Mouse (Mus musculus) kidney, embryonic 16.5 days (tissue): ENCODE measurements at regions not wholly inside any gene's neighbourhood (a gene's known extent, or its start where the extent isn't known, plus 50 kb on each side); places are given as distances from the start of the nearest gene placed in this dataset.
A peak's percentile ranks its signal among the peaks of the same experiment; 100 is the strongest.

Experiments
- ATAC-seq: fragments of 200-750 bp; cut with Nextera tagmentation; 2 replicates; pipeline ENCODE4 v1.8.0; 2017; ENCODE audit warnings: moderate TSS enrichment; ENCODE audit not compliant: low FRiP score, low TSS enrichment
- H3K27ac ChIP-seq: fragments of 300-500 bp; sonication (generic); 2 replicates; pipeline ENCODE4 v1.5.1; 2014; ENCODE audit warnings: low read length
- H3K27me3 ChIP-seq: fragments of 300-500 bp; sonication (generic); 2 replicates; pipeline ENCODE4 v1.6.1; 2014; ENCODE audit warnings: low read length, control low read depth, mixed read lengths; ENCODE audit not compliant: insufficient read depth
- H3K36me3 ChIP-seq: fragments of 300-500 bp; sonication (generic); 2 replicates; pipeline ENCODE4 v1.6.1; 2014; ENCODE audit warnings: low read length, control low read depth, mixed read lengths; ENCODE audit not compliant: insufficient read depth
- H3K4me1 ChIP-seq: fragments of 300-500 bp; sonication (generic); 2 replicates; pipeline ENCODE4 v1.6.1; 2014; ENCODE audit warnings: low read length, control low read depth, mixed read lengths; ENCODE audit not compliant: insufficient read depth
- H3K4me2 ChIP-seq: fragments of 300-500 bp; sonication (generic); replicated peaks from 2 replicates; pipeline ENCODE4 v1.6.1; 2014; ENCODE audit warnings: low read depth, low read length
- H3K4me3 ChIP-seq: fragments of 300-500 bp; sonication (generic); 2 replicates; pipeline ENCODE4 v1.5.1; 2014; ENCODE audit warnings: mild to moderate bottlenecking, low read length
- H3K9ac ChIP-seq: fragments of 300-500 bp; sonication (generic); replicated peaks from 2 replicates; pipeline ENCODE4 v1.6.1; 2014; ENCODE audit warnings: low read length
- H3K9me3 ChIP-seq: fragments of 300-500 bp; sonication (generic); 2 replicates; pipeline ENCODE4 v1.6.1; 2016; ENCODE audit warnings: low read length, control low read depth
- WGBS: fragments of 180-500 bp; shearing (Covaris S2); extraction: QIAGEN DNeasy Blood & Tissue Kit; methylation state at CpG from one replicate; pipeline ENCODE4 v1.1.7; 2014; 5-methylcytosine and 5-hydroxymethylcytosine counted together

- Histone ChIP-seq H3K4me1 (peaks cover 18% of the 10 kb centered on the region), H3K4me2 (no peak overlapping the region), H3K27ac (no peak overlapping the region), H3K9ac (no peak overlapping the region), H3K27me3 (no peaks in the 10 kb centered on the region; the same call in 1 of the 2 replicates), H3K9me3 (no peaks in the 10 kb centered on the region), H3K36me3 (no peaks in the 10 kb centered on the region), H3K4me3 (no peak overlapping the region)
- no peak for ATAC-seq
- 22% methylated on average over 2 of the region's 2 CpGs for WGBS
Measured at GRCm38 (mm10) chr2:75142675-75143074, 317.1 kb downstream of the Mtx2 start.

- WGBS, result 83% methylated on average over 12 of the region's 12 CpGs
- no peak overlapping the region for H3K4me2 ChIP-seq
Measured at GRCm38 (mm10) chr2:75144861-75145260, 319.3 kb downstream of the Mtx2 start.

GRCm38 (mm10) chr2:75146256-75146655, 320.7 kb downstream of the Mtx2 start:
- Histone ChIP-seq H3K27ac (no peak overlapping the region), H3K4me3 (no peak overlapping the region), H3K36me3 (no peaks in the 10 kb centered on the region), H3K27me3 (no peaks in the 10 kb centered on the region), H3K4me2 (no peak overlapping the region), H3K9ac (no peak overlapping the region), H3K4me1 (peaks cover 9% of the 10 kb centered on the region; the same call in 1 of the 2 replicates), H3K9me3 (no peaks in the 10 kb centered on the region)
- WGBS, result 37% methylated on average over 6 of the region's 6 CpGs
- no peak for ATAC-seq

More at GRCm38 (mm10) chr2:75144861-75145260, 319.3 kb downstream of the Mtx2 start:
- Histone ChIP-seq H3K4me3 (no peak overlapping the region), H3K27ac (no peak overlapping the region), H3K4me1 (peaks cover 5% of the 10 kb centered on the region; the same call in 1 of the 2 replicates), H3K27me3 (no peaks in the 10 kb centered on the region; the same call in 1 of the 2 replicates), H3K9ac (no peak overlapping the region), H3K9me3 (no peaks in the 10 kb centered on the region), H3K36me3 (no peaks in the 10 kb centered on the region)
- no peak for ATAC-seq

GRCm38 (mm10) chr2:75147399-75147798, 321.8 kb downstream of the Mtx2 start:
- Histone ChIP-seq H3K27me3 (no peaks in the 10 kb centered on the region), H3K36me3 (no peaks in the 10 kb centered on the region), H3K9ac (no peak overlapping the region), H3K9me3 (no peaks in the 10 kb centered on the region), H3K27ac (no peak overlapping the region), H3K4me2 (no peak overlapping the region), H3K4me3 (no peak overlapping the region), H3K4me1 (peaks cover 9% of the 10 kb centered on the region; the same call in 1 of the 2 replicates)
- WGBS, result 76% methylated on average over 9 of the region's 9 CpGs
- no peak for ATAC-seq

GRCm38 (mm10) chr2:75147967-75148366, 322.4 kb downstream of the Mtx2 start:
- Histone ChIP-seq H3K36me3 (no peaks in the 10 kb centered on the region), H3K4me2 (no peak overlapping the region), H3K27me3 (no peaks in the 10 kb centered on the region), H3K9me3 (no peaks in the 10 kb centered on the region), H3K4me3 (no peak overlapping the region), H3K9ac (no peak overlapping the region), H3K4me1 (peaks cover 6% of the 10 kb centered on the region; the same call in 1 of the 2 replicates), H3K27ac (no peak overlapping the region)
- no peak for ATAC-seq
- WGBS, result 38% methylated on average over 8 of the region's 8 CpGs

- Histone ChIP-seq H3K36me3 (no peaks in the 10 kb centered on the region), H3K9ac (no peak overlapping the region), H3K4me2 (no peak overlapping the region), H3K4me1 (peaks cover 9% of the 10 kb centered on the region; the same call in 1 of the 2 replicates), H3K4me3 (no peak overlapping the region), H3K9me3 (no peaks in the 10 kb centered on the region), H3K27me3 (no peaks in the 10 kb centered on the region), H3K27ac (no peak overlapping the region)
- WGBS, result 63% methylated on average over 5 of the region's 5 CpGs
- ATAC-seq, result no peak
Measured at GRCm38 (mm10) chr2:75149036-75149435, 323.4 kb downstream of the Mtx2 start.

GRCm38 (mm10) chr2:75149562-75149961, 324.0 kb downstream of the Mtx2 start:
- Histone ChIP-seq H3K4me3 (peak overlapping the region; percentile 30), H3K4me1 (peaks cover 13% of the 10 kb centered on the region; the same call in 1 of the 2 replicates), H3K4me2 (peak overlapping the region; percentile 61), H3K27me3 (no peaks in the 10 kb centered on the region), H3K27ac (peak overlapping the region; percentile 47; the same call in 1 of the 2 replicates), H3K9ac (peak overlapping the region; percentile 51), H3K9me3 (no peaks in the 10 kb centered on the region), H3K36me3 (no peaks in the 10 kb centered on the region)
- no peak for ATAC-seq
- 7% methylated on average over 12 of the region's 12 CpGs for WGBS

GRCm38 (mm10) chr2:75150986-75151385, 325.4 kb downstream of the Mtx2 start:
- Histone ChIP-seq H3K27me3 (no peaks in the 10 kb centered on the region), H3K4me2 (no peak overlapping the region), H3K9me3 (no peaks in the 10 kb centered on the region), H3K27ac (no peak overlapping the region), H3K36me3 (no peaks in the 10 kb centered on the region), H3K4me1 (peaks cover 13% of the 10 kb centered on the region; the same call in 1 of the 2 replicates), H3K9ac (no peak overlapping the region), H3K4me3 (no peak overlapping the region)
- ATAC-seq, result no peak
- WGBS, result under 1% methylated on average over 6 of the region's 6 CpGs

GRCm38 (mm10) chr2:75151519-75151918, 325.9 kb downstream of the Mtx2 start:
- Histone ChIP-seq H3K4me2 (no peak overlapping the region), H3K9ac (no peak overlapping the region), H3K9me3 (no peaks in the 10 kb centered on the region), H3K4me3 (no peak overlapping the region), H3K36me3 (no peaks in the 10 kb centered on the region), H3K27ac (no peak overlapping the region), H3K27me3 (no peaks in the 10 kb centered on the region), H3K4me1 (peaks cover 13% of the 10 kb centered on the region; the same call in 1 of the 2 replicates)
- no peak for ATAC-seq
- 87% methylated on average over 8 of the region's 8 CpGs for WGBS

GRCm38 (mm10) chr2:75152477-75152990, 326.9 kb downstream of the Mtx2 start:
- no peaks in the 10 kb centered on the region for H3K27me3 ChIP-seq
- no peaks in the 10 kb centered on the region for H3K9me3 ChIP-seq
- ATAC-seq, result no peak
- H3K4me3 ChIP-seq, result no peak overlapping the region
- H3K9ac ChIP-seq, result no peak overlapping the region
- H3K4me2 ChIP-seq, result no peak overlapping the region
- WGBS, result 33% methylated on average over 6 of the region's 6 CpGs
- H3K4me1 ChIP-seq, result peaks cover 13% of the 10 kb centered on the region; the same call in 1 of the 2 replicates
- H3K27ac ChIP-seq, result no peak overlapping the region
- H3K36me3 ChIP-seq, result no peaks in the 10 kb centered on the region
